Mouse (Mus musculus) midbrain, embryonic 15.5 days (tissue): ENCODE results near the gene Banf2. TPM values are rescaled to one million over a fixed set of nuclear protein-coding genes. Genes with fewer than 3 reads are reported as not detected.

ENCODE experiments used
- ATAC-seq: fragments of 200-750 bp; cut with Nextera tagmentation; replicated peaks from 2 replicates; pipeline ENCODE4 v1.8.0; 2017; ENCODE audit warnings: moderate TSS enrichment
- H3K27ac ChIP-seq: fragments of 300-500 bp; sonication (generic); 2 replicates; pipeline ENCODE4 v1.5.1; 2015; ENCODE audit warnings: mild to moderate bottlenecking, inconsistent platforms
- H3K27me3 ChIP-seq: fragments of 300-500 bp; sonication (generic); replicated peaks from 2 replicates; pipeline ENCODE4 v1.6.1; 2015; ENCODE audit warnings: inconsistent platforms
- H3K36me3 ChIP-seq: fragments of 300-500 bp; sonication (generic); replicated peaks from 2 replicates; pipeline ENCODE4 v1.6.1; 2015; ENCODE audit warnings: inconsistent platforms
- H3K4me1 ChIP-seq: fragments of 300-500 bp; sonication (generic); 2 replicates; pipeline ENCODE4 v1.6.1; 2015; ENCODE audit warnings: inconsistent platforms
- H3K4me2 ChIP-seq: fragments of 300-500 bp; sonication (generic); 2 replicates; pipeline ENCODE4 v1.6.1; 2015; ENCODE audit warnings: inconsistent platforms, mild to moderate bottlenecking, moderate library complexity
- H3K4me3 ChIP-seq: fragments of 300-500 bp; sonication (generic); 2 replicates; pipeline ENCODE4 v1.5.1; 2015; ENCODE audit warnings: mild to moderate bottlenecking, inconsistent platforms
- H3K9ac ChIP-seq: fragments of 300-500 bp; sonication (generic); 2 replicates; pipeline ENCODE4 v1.6.1; 2015; ENCODE audit warnings: mild to moderate bottlenecking, inconsistent platforms
- H3K9me3 ChIP-seq: fragments of 300-500 bp; sonication (generic); 2 replicates; pipeline ENCODE4 v1.6.1; 2016; ENCODE audit warnings: inconsistent platforms
- WGBS: fragments of 180-500 bp; shearing (Covaris S2); methylation state at CpG from one replicate; pipeline ENCODE4 v1.1.7; 2015; ENCODE audit warnings: mixed read lengths; 5-methylcytosine and 5-hydroxymethylcytosine counted together
- polyA plus RNA-seq: library from polyadenylated mRNA; unstranded; fragments of >200 nt; fragmentation: Nextera tagmentation; extraction: Ambion mirVana; gene quantifications from 2 replicates; pipeline ENCODE4 v1.2.1, GENCODE M21; 2015

Gene Banf2
- polyA plus RNA-seq, 1 experiment from 2014 or later, result not detected

DNA sequence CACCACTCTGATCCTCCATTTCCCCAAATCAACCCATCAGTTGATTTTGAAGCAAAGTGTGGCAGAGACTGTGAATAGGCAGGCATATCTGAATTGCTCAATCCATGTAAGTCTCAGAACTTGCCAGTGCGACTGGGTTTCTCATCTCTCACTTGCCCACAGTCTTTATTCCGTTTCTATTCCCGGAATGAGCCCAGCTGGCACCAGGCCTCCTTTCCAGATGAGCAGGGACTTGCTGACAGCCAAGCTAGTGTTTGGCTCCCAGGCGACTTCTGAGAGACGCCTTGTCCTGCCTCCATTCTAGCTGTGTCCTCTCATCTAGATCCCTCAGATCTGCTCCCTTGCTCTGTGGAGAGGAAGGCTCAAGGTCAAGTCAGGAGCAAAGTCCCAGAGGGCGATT lies 11.9 kb downstream of the Banf2 start:
- no peak for ATAC-seq
- Histone ChIP-seq H3K4me3 (no peak overlapping the region), H3K27me3 (no peaks in the 10 kb centered on the region), H3K4me2 (no peak overlapping the region), H3K4me1 (no peaks in the 10 kb centered on the region), H3K36me3 (no peaks in the 10 kb centered on the region), H3K27ac (no peak overlapping the region), H3K9me3 (peaks cover 11% of the 10 kb centered on the region; the same call in 1 of the 2 replicates), H3K9ac (no peak overlapping the region)
- 81% methylated on average over 6 of the region's 6 CpGs for WGBS

GRCm38 (mm10) chr2:144045756-144046560 lies 13.1 kb downstream of the Banf2 start:
- H3K4me1 ChIP-seq, result no peaks in the 10 kb centered on the region
- no peak overlapping the region for H3K9ac ChIP-seq
- peak; percentile 58 for ATAC-seq
- no peak overlapping the region for H3K27ac ChIP-seq
- WGBS, result 67% methylated on average over 5 of the region's 5 CpGs
- H3K4me2 ChIP-seq, result no peak overlapping the region
- peaks cover 11% of the 10 kb centered on the region; the same call in 1 of the 2 replicates for H3K9me3 ChIP-seq
- H3K36me3 ChIP-seq, result no peaks in the 10 kb centered on the region
- H3K4me3 ChIP-seq, result no peak overlapping the region
- H3K27me3 ChIP-seq, result no peaks in the 10 kb centered on the region

DNA sequence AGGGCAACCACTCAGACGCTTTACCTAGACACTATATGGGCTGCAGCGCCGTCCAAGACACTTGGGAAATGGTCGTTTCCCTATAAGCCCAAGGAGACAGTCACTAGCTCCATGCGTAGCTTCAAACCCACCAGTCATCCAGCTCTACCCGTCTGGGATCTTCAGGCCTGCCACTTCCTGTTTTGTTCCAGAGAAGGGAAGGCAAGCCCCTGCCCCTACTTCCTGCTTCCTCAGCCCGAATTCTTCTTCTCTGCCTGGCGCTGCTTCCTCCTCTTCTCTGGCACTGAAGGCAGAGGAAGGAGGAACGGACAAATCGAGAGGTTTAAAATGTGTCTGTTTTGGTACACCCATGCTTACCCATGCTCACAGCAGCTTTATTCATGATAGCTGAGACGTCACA lies 14.1 kb downstream of the Banf2 start:
- Histone ChIP-seq H3K9me3 (peaks cover 11% of the 10 kb centered on the region; the same call in 1 of the 2 replicates), H3K9ac (no peak overlapping the region), H3K36me3 (no peaks in the 10 kb centered on the region), H3K4me2 (no peak overlapping the region), H3K4me1 (no peaks in the 10 kb centered on the region), H3K27ac (no peak overlapping the region), H3K27me3 (no peaks in the 10 kb centered on the region), H3K4me3 (no peak overlapping the region)
- WGBS, result 76% methylated on average over 11 of the region's 11 CpGs
- ATAC-seq, result no peak

DNA sequence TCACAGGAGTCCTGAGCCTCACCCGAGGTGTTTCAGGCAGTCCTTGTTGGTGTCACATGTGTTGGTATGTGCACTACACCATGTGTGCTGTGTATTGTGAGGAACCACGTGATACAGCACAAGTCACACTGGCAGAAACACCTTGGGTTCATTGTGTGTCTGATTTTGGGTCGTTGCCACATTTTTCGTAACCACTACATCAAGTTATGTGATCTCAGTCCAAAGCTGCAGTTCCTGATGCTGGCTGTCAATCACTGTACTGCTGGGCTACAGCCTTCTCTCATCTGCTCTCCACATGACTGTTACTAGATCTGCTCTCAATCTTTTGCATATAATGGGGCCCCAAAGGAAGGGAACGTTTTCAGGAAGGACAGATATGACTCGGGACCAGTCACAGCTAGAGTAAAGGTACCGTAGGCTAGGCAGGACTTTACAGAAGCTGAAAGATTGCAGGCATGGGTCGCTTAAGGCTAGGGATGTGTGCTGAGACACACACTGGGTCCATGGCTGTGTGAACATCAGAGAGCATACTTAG lies 17.4 kb downstream of the Banf2 start:
- Histone ChIP-seq H3K9me3 (no peaks in the 10 kb centered on the region), H3K4me2 (no peak overlapping the region), H3K4me1 (no peaks in the 10 kb centered on the region), H3K27me3 (no peaks in the 10 kb centered on the region), H3K4me3 (no peak overlapping the region), H3K36me3 (no peaks in the 10 kb centered on the region), H3K9ac (no peak overlapping the region), H3K27ac (no peak overlapping the region)
- no peak for ATAC-seq
- 87% methylated on average over 8 of the region's 8 CpGs for WGBS

DNA sequence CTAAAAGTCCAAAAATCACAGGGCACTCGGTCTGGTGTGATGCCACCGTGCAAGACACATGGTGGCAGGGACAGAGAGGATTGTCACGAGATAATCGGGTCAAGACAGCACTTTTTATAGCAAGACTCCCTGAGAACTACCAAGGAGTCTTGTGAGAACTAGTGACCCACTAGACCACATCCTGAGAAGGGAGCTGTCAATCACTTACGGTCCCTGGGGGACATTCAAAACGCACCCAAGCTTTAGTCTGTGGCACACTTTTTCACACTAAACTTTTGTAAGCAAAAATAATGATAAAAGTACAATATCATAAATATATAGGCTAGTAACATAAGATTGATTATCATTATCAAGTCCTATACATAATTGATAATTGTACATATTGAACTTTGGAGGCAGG lies 18.0 kb downstream of the Banf2 start:
- H3K9me3 ChIP-seq, result no peaks in the 10 kb centered on the region
- H3K4me1 ChIP-seq, result no peaks in the 10 kb centered on the region

GRCm38 (mm10) chr2:144052410-144053065 lies 19.7 kb downstream of the Banf2 start:
- H3K9me3 ChIP-seq, result no peaks in the 10 kb centered on the region
- no peaks in the 10 kb centered on the region for H3K4me1 ChIP-seq
- no peak overlapping the region for H3K4me3 ChIP-seq
- no peaks in the 10 kb centered on the region for H3K27me3 ChIP-seq
- 90% methylated on average over 8 of the region's 8 CpGs for WGBS
- no peaks in the 10 kb centered on the region for H3K36me3 ChIP-seq
- no peak overlapping the region for H3K27ac ChIP-seq
- H3K9ac ChIP-seq, result no peak overlapping the region
- ATAC-seq, result no peak
- H3K4me2 ChIP-seq, result no peak overlapping the region

More for the DNA sequence above, 18.0 kb downstream of the Banf2 start:
- Histone ChIP-seq H3K4me2 (no peak overlapping the region), H3K36me3 (no peaks in the 10 kb centered on the region), H3K27me3 (no peaks in the 10 kb centered on the region), H3K4me3 (no peak overlapping the region), H3K27ac (no peak overlapping the region), H3K9ac (no peak overlapping the region)
- no peak for ATAC-seq
- 91% methylated on average over 6 of the region's 6 CpGs for WGBS

- ATAC-seq, result no peak
- Histone ChIP-seq H3K36me3 (no peaks in the 10 kb centered on the region), H3K4me3 (no peak overlapping the region), H3K27ac (no peak overlapping the region), H3K4me1 (no peaks in the 10 kb centered on the region), H3K9me3 (no peaks in the 10 kb centered on the region), H3K9ac (no peak overlapping the region), H3K27me3 (no peaks in the 10 kb centered on the region), H3K4me2 (no peak overlapping the region)
- 86% methylated on average over 2 of the region's 2 CpGs for WGBS
These were observed 24.9 kb downstream of the Banf2 start for GRCm38 (mm10) chr2:144057735-144058134.

- no peak for ATAC-seq
- Histone ChIP-seq H3K4me1 (no peaks in the 10 kb centered on the region), H3K36me3 (no peaks in the 10 kb centered on the region), H3K4me2 (no peak overlapping the region), H3K9me3 (no peaks in the 10 kb centered on the region), H3K27me3 (no peaks in the 10 kb centered on the region), H3K27ac (no peak overlapping the region), H3K9ac (no peak overlapping the region), H3K4me3 (no peak overlapping the region)
- 82% methylated on average over 6 of the region's 6 CpGs for WGBS
These were observed 28.8 kb downstream of the Banf2 start for GRCm38 (mm10) chr2:144061701-144062100.

GRCm38 (mm10) chr2:144065499-144065898 lies 32.6 kb downstream of the Banf2 start:
- Histone ChIP-seq H3K4me1 (no peaks in the 10 kb centered on the region), H3K36me3 (no peaks in the 10 kb centered on the region), H3K9ac (no peak overlapping the region), H3K4me3 (no peak overlapping the region), H3K9me3 (no peaks in the 10 kb centered on the region), H3K27me3 (no peaks in the 10 kb centered on the region), H3K4me2 (no peak overlapping the region), H3K27ac (no peak overlapping the region)
- WGBS, result 96% methylated on average over 2 of the region's 2 CpGs
- no peak for ATAC-seq

DNA sequence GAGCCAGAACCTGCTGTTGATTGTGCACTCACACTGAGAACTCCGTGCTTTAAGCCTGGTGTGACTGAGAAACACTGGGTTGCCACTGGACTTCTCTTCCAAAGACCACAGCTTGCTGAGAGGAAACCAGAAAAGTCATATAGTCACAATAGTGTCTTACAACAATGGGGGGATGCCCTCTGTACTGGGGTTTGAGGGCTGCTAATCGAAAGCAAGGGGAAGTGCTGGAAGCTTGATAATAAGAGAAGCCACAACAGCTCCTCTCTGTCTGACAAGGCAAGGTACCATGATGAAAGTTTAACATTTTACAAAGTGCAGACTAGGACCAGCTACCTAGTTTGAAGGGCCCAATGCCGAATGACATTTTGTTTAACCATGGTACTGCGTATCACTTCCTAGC lies 36.8 kb downstream of the Banf2 start:
- H3K9me3 ChIP-seq, result no peaks in the 10 kb centered on the region
- H3K27me3 ChIP-seq, result no peaks in the 10 kb centered on the region
- H3K9ac ChIP-seq, result no peak overlapping the region
- H3K4me3 ChIP-seq, result no peak overlapping the region
- H3K27ac ChIP-seq, result no peak overlapping the region
- H3K36me3 ChIP-seq, result no peaks in the 10 kb centered on the region
- 94% methylated on average over 4 of the region's 4 CpGs for WGBS
- no peak overlapping the region for H3K4me2 ChIP-seq
- 0 out of 2 replicates have a peak, but pooled peaks cover 2% of the 10 kb centered on the region for H3K4me1 ChIP-seq
- ATAC-seq, result no peak

- H3K27me3 ChIP-seq, result no peaks in the 10 kb centered on the region
- no peak overlapping the region for H3K4me2 ChIP-seq
- no peak overlapping the region for H3K9ac ChIP-seq
- H3K4me3 ChIP-seq, result no peak overlapping the region
- no peaks in the 10 kb centered on the region for H3K36me3 ChIP-seq
- no peaks in the 10 kb centered on the region for H3K9me3 ChIP-seq
- ATAC-seq, result no peak
- WGBS, result 81% methylated on average over 7 of the region's 7 CpGs
- no peak overlapping the region for H3K27ac ChIP-seq
- 0 out of 2 replicates have a peak, but pooled peaks cover 2% of the 10 kb centered on the region for H3K4me1 ChIP-seq
These were observed 37.6 kb downstream of the Banf2 start for GRCm38 (mm10) chr2:144070479-144070878.

- H3K36me3 ChIP-seq, result no peaks in the 10 kb centered on the region
- ATAC-seq, result no peak
- H3K4me1 ChIP-seq, result 0 out of 2 replicates have a peak, but pooled peaks cover 2% of the 10 kb centered on the region
- no peak overlapping the region for H3K4me2 ChIP-seq
- no peaks in the 10 kb centered on the region for H3K27me3 ChIP-seq
- H3K9ac ChIP-seq, result no peak overlapping the region
- H3K27ac ChIP-seq, result no peak overlapping the region
- 32% methylated on average over 7 of the region's 7 CpGs for WGBS
- no peak overlapping the region for H3K4me3 ChIP-seq
- H3K9me3 ChIP-seq, result no peaks in the 10 kb centered on the region
These were observed 39.8 kb downstream of the Banf2 start for GRCm38 (mm10) chr2:144072642-144073041.
